Mouse (Mus musculus) embryonic facial prominence, embryonic 12.5 days (tissue): Measurements from ENCODE around the gene Gm1110. TPM values are rescaled to one million over a fixed set of nuclear protein-coding genes. Genes with fewer than 3 reads are reported as not detected.
"Not testable (repeated sequence)": the region's sequence is repeated elsewhere in the genome, so short reads cannot be mapped to it uniquely, and the experiment has no call there.

Experiments
- ATAC-seq: fragments of 200-750 bp; cut with Nextera tagmentation; 2 replicates; pipeline ENCODE4 v1.8.0; 2017; ENCODE audit not compliant: insufficient number of reproducible peaks, insufficient read depth, low FRiP score, low TSS enrichment
- H3K27ac ChIP-seq: fragments of 300-500 bp; sonication (generic); 2 replicates; pipeline ENCODE4 v1.5.1; 2016; ENCODE audit warnings: mild to moderate bottlenecking
- H3K27me3 ChIP-seq: fragments of 300-500 bp; sonication (generic); 2 replicates; pipeline ENCODE4 v1.6.1; 2016; ENCODE audit warnings: mild to moderate bottlenecking, moderate library complexity
- H3K36me3 ChIP-seq: fragments of 300-500 bp; sonication (generic); 2 replicates; pipeline ENCODE4 v1.6.1; 2016; ENCODE audit warnings: mild to moderate bottlenecking
- H3K4me1 ChIP-seq: fragments of 300-500 bp; sonication (generic); 2 replicates; pipeline ENCODE4 v1.6.1; 2016
- H3K4me2 ChIP-seq: fragments of 300-500 bp; sonication (generic); replicated peaks from 2 replicates; pipeline ENCODE4 v1.6.1; 2016; ENCODE audit warnings: mild to moderate bottlenecking, moderate library complexity
- H3K4me3 ChIP-seq: fragments of 300-500 bp; sonication (generic); 2 replicates; pipeline ENCODE4 v1.5.1; 2016; ENCODE audit warnings: mild to moderate bottlenecking
- H3K9ac ChIP-seq: fragments of 300-500 bp; sonication (generic); 2 replicates; pipeline ENCODE4 v1.6.1; 2016; ENCODE audit warnings: mild to moderate bottlenecking, moderate library complexity
- H3K9me3 ChIP-seq: fragments of 300-500 bp; sonication (generic); 2 replicates; pipeline ENCODE4 v1.6.1; 2016; ENCODE audit warnings: mild to moderate bottlenecking, moderate library complexity
- whole genome bisulfite sequencing: fragments of 180-500 bp; shearing (Covaris S2); methylation state at CpG from one replicate; pipeline ENCODE4 v1.1.7; 2016; 5-methylcytosine and 5-hydroxymethylcytosine counted together
- polyA plus RNA-seq: library from polyadenylated mRNA; unstranded; fragments of >200 nt; fragmentation: Nextera tagmentation; extraction: Ambion mirVana; gene quantifications from 2 replicates; pipeline ENCODE4 v1.2.1, GENCODE M21; 2016

The Gm1110 gene
- polyA plus RNA-seq, result not detected in 2 replicates

DNA sequence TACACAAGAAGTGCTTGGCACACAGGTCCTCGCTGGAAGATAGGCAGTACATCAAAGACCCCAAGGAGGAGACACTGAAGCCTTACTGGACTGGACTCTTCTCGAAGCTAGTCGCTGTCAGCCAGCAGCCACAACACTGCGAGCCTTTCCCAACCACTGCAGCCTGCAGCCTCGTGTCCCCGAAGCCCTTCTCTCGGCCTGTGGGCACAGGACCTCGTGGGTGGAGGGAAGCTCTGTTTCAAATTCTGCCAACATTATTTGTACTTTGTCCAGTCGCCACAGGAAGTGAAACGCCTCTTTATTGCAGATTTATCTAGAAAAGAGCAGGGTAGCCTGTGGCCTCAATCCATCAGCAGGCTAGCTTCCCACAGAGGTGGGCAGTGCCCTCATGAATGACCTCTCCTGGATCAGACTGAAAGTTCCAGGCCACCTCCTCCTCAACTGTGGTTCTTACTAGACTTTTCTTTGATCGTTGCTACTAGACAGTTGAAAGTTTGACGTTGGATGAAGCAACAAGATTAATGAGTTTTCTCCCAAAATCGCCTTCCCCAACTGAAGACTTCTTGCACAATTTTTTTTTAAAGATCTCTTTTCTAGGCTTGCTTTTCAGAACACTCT lies at the start of gene Gm1110:
Gene Gm1110, minus strand, starts transcription at position 203 of the 618 bp plus-strand sequence.
- Histone ChIP-seq H3K4me3 (no peak within 1 kb of the TSS), H3K36me3 (no peaks in the 10 kb centered on the region), H3K9me3 (no peaks in the 10 kb centered on the region), H3K27me3 (no peaks in the 10 kb centered on the region), H3K9ac (no peak within 1 kb of the TSS), H3K27ac (no peak within 1 kb of the TSS), H3K4me1 (no peaks in the 10 kb centered on the region), H3K4me2 (no peak within 1 kb of the TSS)
- 80% methylated on average over 13 of the region's 13 CpGs for WGBS
- no peak for ATAC-seq

DNA sequence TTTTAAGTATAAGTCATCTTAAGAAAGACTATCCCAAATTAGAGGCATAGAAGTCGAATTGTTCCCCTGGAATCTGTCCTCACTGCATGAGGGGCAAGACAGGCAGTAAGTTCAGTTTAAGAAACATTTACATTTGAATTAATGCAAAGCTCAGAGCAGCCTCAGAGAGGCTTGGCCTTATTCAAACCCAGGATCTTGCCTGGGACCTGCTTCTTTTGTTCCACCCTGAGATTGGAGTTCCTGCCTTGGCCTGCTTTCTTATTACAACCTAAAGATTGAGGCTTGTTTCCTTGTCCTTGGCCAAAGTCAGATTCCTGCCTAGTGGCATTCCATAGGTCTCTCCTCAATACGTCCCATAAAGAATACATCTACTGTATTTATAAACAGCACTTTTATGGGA lies 24.9 kb upstream of the Gm1110 start:
- 73% methylated on average over 2 of the region's 2 CpGs for WGBS
- H3K27ac ChIP-seq, result no peak overlapping the region
- H3K27me3 ChIP-seq, result no peaks in the 10 kb centered on the region
- H3K4me2 ChIP-seq, result no peak overlapping the region
- ATAC-seq, result no peak
- no peaks in the 10 kb centered on the region for H3K4me1 ChIP-seq
- H3K9me3 ChIP-seq, result no peaks in the 10 kb centered on the region
- no peak overlapping the region for H3K4me3 ChIP-seq
- no peaks in the 10 kb centered on the region for H3K36me3 ChIP-seq
- H3K9ac ChIP-seq, result no peak overlapping the region

GRCm38 (mm10) chr9:26924146-26924545 lies 1.2 kb upstream of the Gm1110 start:
- no peaks in the 10 kb centered on the region for H3K27me3 ChIP-seq
- H3K9ac ChIP-seq, result no peak overlapping the region
- H3K4me3 ChIP-seq, result no peak overlapping the region
- H3K36me3 ChIP-seq, result no peaks in the 10 kb centered on the region
- H3K4me1 ChIP-seq, result no peaks in the 10 kb centered on the region
- no peak overlapping the region for H3K27ac ChIP-seq
- ATAC-seq, result no peak
- H3K9me3 ChIP-seq, result no peaks in the 10 kb centered on the region
- H3K4me2 ChIP-seq, result no peak overlapping the region
- 77% methylated on average over 3 of the region's 3 CpGs for WGBS

DNA sequence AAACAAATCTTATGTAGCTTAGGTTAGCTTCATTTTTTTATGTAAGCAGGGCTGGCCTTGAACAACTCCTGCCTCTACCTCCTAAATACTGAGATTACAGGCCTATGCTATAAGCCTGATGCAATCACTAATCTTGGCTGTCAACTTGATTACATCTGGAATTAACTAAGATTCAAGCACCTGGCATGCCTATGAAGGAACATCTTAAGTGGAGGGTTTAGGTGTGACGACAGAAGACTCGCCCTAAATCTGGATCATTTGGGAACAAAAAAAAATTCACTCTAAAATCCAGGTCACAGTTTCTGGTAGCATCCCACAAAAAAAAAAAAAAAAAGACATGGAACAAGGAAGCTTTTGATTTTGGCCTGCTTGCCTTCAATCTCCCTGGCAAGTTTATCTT lies 3.1 kb downstream of the Gm1110 start:
- H3K4me1 ChIP-seq, result no peaks in the 10 kb centered on the region
- ATAC-seq, result no peak
- H3K9ac ChIP-seq, result no peak overlapping the region
- no peaks in the 10 kb centered on the region for H3K9me3 ChIP-seq
- H3K4me2 ChIP-seq, result no peak overlapping the region
- WGBS, result 82% methylated on average over 2 of the region's 2 CpGs
- H3K27me3 ChIP-seq, result no peaks in the 10 kb centered on the region
- H3K27ac ChIP-seq, result no peak overlapping the region
- H3K36me3 ChIP-seq, result no peaks in the 10 kb centered on the region
- no peak overlapping the region for H3K4me3 ChIP-seq

DNA sequence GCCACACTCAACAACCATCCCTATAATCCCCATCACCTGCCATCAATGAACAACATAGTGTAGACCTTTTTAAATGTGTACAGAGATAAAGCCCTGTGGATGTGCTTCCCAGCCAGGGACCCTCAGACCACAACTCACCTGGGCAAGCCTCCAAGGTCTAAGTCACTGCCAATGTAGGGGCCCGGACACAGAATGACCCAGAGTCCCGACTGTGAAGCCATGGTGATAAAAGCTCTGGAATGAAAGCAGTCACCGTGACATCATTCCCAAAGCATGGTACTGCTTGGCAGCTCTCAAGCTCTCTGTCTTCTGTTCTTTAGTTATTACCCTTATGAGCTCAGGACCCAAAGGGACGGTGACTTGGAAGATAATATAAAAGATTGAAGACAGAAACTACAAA lies 9.8 kb downstream of the Gm1110 start:
- H3K4me3 ChIP-seq, result no peak overlapping the region
- no peak for ATAC-seq
- no peaks in the 10 kb centered on the region for H3K4me1 ChIP-seq
- no peaks in the 10 kb centered on the region for H3K36me3 ChIP-seq
- 87% methylated on average over 4 of the region's 4 CpGs for WGBS
- no peaks in the 10 kb centered on the region for H3K9me3 ChIP-seq
- H3K27me3 ChIP-seq, result no peaks in the 10 kb centered on the region
- no peak overlapping the region for H3K9ac ChIP-seq
- no peak overlapping the region for H3K27ac ChIP-seq
- H3K4me2 ChIP-seq, result no peak overlapping the region

DNA sequence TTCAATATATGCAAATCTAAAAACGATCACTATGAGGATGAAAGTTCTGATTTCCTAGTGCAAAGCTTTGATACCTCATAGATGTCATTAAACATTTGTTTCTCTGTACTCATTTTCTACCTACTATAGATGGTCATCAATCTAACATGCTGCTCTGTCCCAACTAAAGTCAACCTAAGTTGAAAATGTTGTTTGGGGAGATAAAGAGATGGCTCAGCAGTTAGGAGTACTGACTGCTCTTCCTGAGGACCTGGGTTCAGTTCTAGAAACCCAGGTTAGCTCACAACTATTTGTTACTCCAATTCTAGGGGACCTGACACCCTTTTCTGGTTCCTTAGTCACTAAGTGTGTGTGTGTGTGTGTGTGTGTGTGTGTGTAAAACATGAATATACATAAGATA lies 11.7 kb downstream of the Gm1110 start:
- WGBS, result 85% methylated on average over 1 of the region's 1 CpGs
- Histone ChIP-seq H3K9ac (no peak overlapping the region), H3K4me3 (no peak overlapping the region), H3K9me3 (no peaks in the 10 kb centered on the region), H3K36me3 (no peaks in the 10 kb centered on the region), H3K4me1 (no peaks in the 10 kb centered on the region), H3K27ac (no peak overlapping the region), H3K27me3 (no peaks in the 10 kb centered on the region), H3K4me2 (no peak overlapping the region)
- no peak for ATAC-seq

- not testable (repeated sequence) for H3K27me3 ChIP-seq, H3K9ac ChIP-seq, ATAC-seq, H3K9me3 ChIP-seq, H3K4me1 ChIP-seq, H3K36me3 ChIP-seq, H3K27ac ChIP-seq, H3K4me3 ChIP-seq, H3K4me2 ChIP-seq
- 76% methylated on average over 7 of the region's 7 CpGs for WGBS
These were observed 53.1 kb downstream of the Gm1110 start for GRCm38 (mm10) chr9:26869856-26870255.

GRCm38 (mm10) chr9:26860751-26861150 lies 62.2 kb downstream of the Gm1110 start, which contains the start of gene Glb1l3:
Glb1l3 (minus strand) TSS chr9:26860890.
- Histone ChIP-seq H3K4me1 (no peaks in the 10 kb centered on the region), H3K4me3 (no peak within 1 kb of the TSS), H3K27ac (no peak within 1 kb of the TSS), H3K4me2 (no peak within 1 kb of the TSS), H3K27me3 (no peaks in the 10 kb centered on the region), H3K9me3 (no peaks in the 10 kb centered on the region), H3K9ac (no peak within 1 kb of the TSS), H3K36me3 (no peaks in the 10 kb centered on the region)
- WGBS, result 78% methylated on average over 5 of the region's 5 CpGs
- ATAC-seq, result no peak

DNA sequence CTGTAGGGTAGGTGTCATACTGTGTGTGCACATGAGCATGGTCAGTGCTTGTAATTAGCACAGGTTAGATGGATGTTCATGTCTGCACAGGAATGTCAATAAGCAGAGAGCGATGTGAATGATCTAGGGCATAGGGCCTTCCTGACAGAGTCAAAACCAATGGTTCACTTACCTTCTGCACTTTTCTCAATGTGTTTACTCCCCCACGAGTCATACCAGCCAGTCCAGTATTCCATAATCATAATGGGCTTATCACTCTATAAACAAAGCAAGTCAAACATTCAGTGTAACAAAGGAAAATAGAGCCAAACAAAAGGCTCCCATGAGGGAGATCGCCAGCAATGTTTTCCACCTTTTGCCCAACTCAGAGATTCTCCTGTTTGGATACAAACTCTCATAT lies 91.8 kb downstream of the Gm1110 start:
- 91% methylated on average over 3 of the region's 3 CpGs for WGBS
- H3K9me3 ChIP-seq, result no peaks in the 10 kb centered on the region
- H3K27ac ChIP-seq, result no peak overlapping the region
- H3K4me3 ChIP-seq, result no peak overlapping the region
- H3K27me3 ChIP-seq, result no peaks in the 10 kb centered on the region
- no peak overlapping the region for H3K9ac ChIP-seq
- no peak overlapping the region for H3K4me2 ChIP-seq
- no peaks in the 10 kb centered on the region for H3K4me1 ChIP-seq
- H3K36me3 ChIP-seq, result no peaks in the 10 kb centered on the region
- no peak for ATAC-seq

Other genes starting within 250 kb of the Gm1110 start
- 1.3 and 1.4 TPM in 2 replicates for gene B3gat1, start 189.4 kb downstream of the Gm1110 start, polyA plus RNA-seq
- 3.6 and 5.7 TPM in 2 replicates for gene Glb1l2, start 116.6 kb downstream of the Gm1110 start, polyA plus RNA-seq
- not detected in 2 replicates for gene Glb1l3, start 62.2 kb downstream of the Gm1110 start, polyA plus RNA-seq
- 45.8 and 49.8 TPM in 2 replicates for gene Acad8, start 76.5 kb upstream of the Gm1110 start, polyA plus RNA-seq
- 151 and 155 TPM in 2 replicates for gene Thyn1, start 76.6 kb upstream of the Gm1110 start, polyA plus RNA-seq
- gene Vps26b, start 107.0 kb upstream of the Gm1110 start, polyA plus RNA-seq, result 47.6 and 49.3 TPM in 2 replicates
- 33.4 and 35.6 TPM in 2 replicates for gene Ncapd3, start 107.1 kb upstream of the Gm1110 start, polyA plus RNA-seq
- 111 and 120 TPM in 2 replicates for gene Jam3, start 232.3 kb upstream of the Gm1110 start, polyA plus RNA-seq